Mouse (Mus musculus): ENCODE measurements around the gene Acy3. TPM values are rescaled to one million over a fixed set of nuclear protein-coding genes. Genes with fewer than 3 reads are reported as not detected.

The Acy3 gene
- polyA plus RNA-seq, 1 experiment from 2014 or later: 12.4 TPM

DNA sequence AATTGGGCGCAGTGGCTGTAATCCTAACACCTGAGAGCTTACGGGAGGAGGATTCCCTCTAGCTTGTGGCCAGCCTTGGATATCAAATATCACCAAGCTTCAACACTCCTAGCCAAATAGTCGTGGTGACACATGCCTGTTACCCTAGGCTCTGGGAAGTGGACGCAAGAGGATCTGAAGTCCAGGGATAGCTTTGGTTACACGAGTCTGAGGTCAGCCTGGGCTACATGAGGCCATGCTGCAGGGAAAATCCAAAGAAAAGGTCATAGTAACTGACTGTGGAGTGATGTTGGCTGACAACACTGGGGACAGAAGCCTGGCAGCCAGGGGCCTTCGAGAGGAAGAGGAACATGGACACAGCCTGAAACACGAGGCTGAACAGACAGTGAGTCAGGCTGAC is 9.7 kb downstream of the Acy3 start:
- H3K36me3 ChIP-seq (ENCODE audit: control insufficient read depth, insufficient read depth): no peaks in the 10 kb centered on the region
- H3K4me1 ChIP-seq (ENCODE audit: control insufficient read depth, low read depth, low read length): peaks cover 12% of the 10 kb centered on the region
- no peaks in the 10 kb centered on the region for H3K9me3 ChIP-seq (replicated peaks; ENCODE audit: control insufficient read depth, low read length)
- no peak for ATAC-seq (ENCODE audit: low read depth)
- H3K9ac ChIP-seq (ENCODE audit: low read depth, low read length): no peak overlapping the region
- WGBS (ENCODE audit: insufficient replicate concordance): 52% methylated on average over 7 of the region's 7 CpGs
- H3K4me3 ChIP-seq (ENCODE audit: low read depth, low read length): no peak overlapping the region
- H3K4me2 ChIP-seq (ENCODE audit: low read depth, low read length): no peak overlapping the region
- H3K27me3 ChIP-seq (ENCODE audit: control insufficient read depth, insufficient read depth, low read depth, low read length): no peaks in the 10 kb centered on the region
- H3K27ac ChIP-seq (ENCODE audit: low read length): no peak overlapping the region

DNA sequence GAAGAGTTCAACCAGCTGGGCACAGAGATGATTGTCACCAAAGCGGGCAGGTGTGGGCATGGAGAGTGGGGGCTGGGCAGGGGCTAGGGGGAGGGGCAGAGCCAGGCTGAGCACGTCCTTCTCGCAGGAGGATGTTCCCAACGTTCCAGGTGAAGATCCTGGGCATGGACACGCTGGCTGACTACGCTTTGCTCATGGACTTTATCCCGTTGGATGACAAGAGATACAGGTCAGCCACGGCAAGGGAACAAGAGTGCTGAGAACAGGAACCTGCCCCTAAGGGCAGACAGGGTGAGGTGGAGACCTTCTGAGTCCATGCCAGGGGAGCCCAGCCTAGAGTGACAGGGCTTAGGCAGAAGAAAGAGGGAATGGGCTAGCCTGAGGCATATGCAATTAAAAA is 10.4 kb downstream of the Acy3 start:
- 65% methylated on average over 8 of the region's 8 CpGs for WGBS (ENCODE audit: insufficient replicate concordance)
- Histone ChIP-seq H3K27me3 (ENCODE audit: control insufficient read depth, insufficient read depth, low read depth, low read length) (no peaks in the 10 kb centered on the region), H3K4me3 (ENCODE audit: low read depth, low read length) (no peak overlapping the region), H3K4me2 (ENCODE audit: low read depth, low read length) (no peak overlapping the region), H3K4me1 (ENCODE audit: control insufficient read depth, low read depth, low read length) (peaks cover 17% of the 10 kb centered on the region), H3K9me3 (replicated peaks; ENCODE audit: control insufficient read depth, low read length) (no peaks in the 10 kb centered on the region), H3K36me3 (ENCODE audit: control insufficient read depth, insufficient read depth) (no peaks in the 10 kb centered on the region), H3K27ac (ENCODE audit: low read length) (no peak overlapping the region), H3K9ac (ENCODE audit: low read depth, low read length) (no peak overlapping the region)
- no peak for ATAC-seq (ENCODE audit: low read depth)

DNA sequence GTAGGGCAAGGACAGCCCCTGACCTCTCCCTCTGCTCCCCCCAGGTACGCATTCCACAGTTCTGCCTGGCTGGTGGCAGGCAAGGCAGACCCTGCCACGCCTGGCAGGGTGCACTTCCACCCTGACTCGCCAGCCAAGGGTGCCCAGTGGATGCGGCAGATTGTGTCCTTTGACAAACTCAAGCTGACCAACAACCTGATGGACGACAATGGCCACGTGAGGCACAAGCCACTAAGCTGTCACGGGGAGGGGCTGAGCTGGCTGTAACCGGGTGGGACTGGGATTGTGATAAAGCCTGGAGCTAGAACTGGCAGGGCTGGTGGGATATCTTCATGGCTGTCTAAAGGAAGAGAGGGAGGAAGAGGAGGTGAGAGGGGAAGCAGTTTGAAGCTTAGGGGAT is 10.9 kb downstream of the Acy3 start:
- Histone ChIP-seq H3K9me3 (replicated peaks; ENCODE audit: control insufficient read depth, low read length) (no peaks in the 10 kb centered on the region), H3K4me2 (ENCODE audit: low read depth, low read length) (no peak overlapping the region), H3K9ac (ENCODE audit: low read depth, low read length) (no peak overlapping the region), H3K36me3 (ENCODE audit: control insufficient read depth, insufficient read depth) (no peaks in the 10 kb centered on the region), H3K27ac (ENCODE audit: low read length) (no peak overlapping the region), H3K4me1 (ENCODE audit: control insufficient read depth, low read depth, low read length) (peaks cover 17% of the 10 kb centered on the region), H3K4me3 (ENCODE audit: low read depth, low read length) (no peak overlapping the region), H3K27me3 (ENCODE audit: control insufficient read depth, insufficient read depth, low read depth, low read length) (no peaks in the 10 kb centered on the region)
- 56% methylated on average over 8 of the region's 8 CpGs for WGBS (ENCODE audit: insufficient replicate concordance)
- no peak for ATAC-seq (ENCODE audit: low read depth)

DNA sequence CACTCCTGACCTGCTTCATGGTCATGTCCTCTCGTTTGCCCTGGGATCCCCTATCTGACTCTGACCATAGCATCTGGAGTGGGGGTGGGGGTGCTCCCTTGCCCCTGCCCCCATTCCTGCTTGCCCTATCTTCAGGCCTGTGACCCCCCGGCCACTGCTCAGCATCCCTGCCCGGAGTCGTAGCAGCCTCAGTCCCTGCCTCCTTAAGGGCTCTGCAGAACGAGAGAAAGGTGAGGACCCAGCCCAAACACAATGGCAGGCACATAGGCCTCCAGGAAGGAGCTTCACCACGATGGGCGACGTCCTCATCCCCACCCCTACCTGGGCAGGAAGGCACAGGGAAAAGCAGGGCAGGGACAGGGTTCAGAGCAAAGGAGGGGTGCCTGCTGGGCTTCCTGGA is 12.0 kb downstream of the Acy3 start:
- no peak overlapping the region for H3K4me3 ChIP-seq (ENCODE audit: low read depth, low read length)
- ATAC-seq (ENCODE audit: low read depth): no peak
- H3K36me3 ChIP-seq (ENCODE audit: control insufficient read depth, insufficient read depth): no peaks in the 10 kb centered on the region
- no peaks in the 10 kb centered on the region for H3K9me3 ChIP-seq (replicated peaks; ENCODE audit: control insufficient read depth, low read length)
- no peak overlapping the region for H3K27ac ChIP-seq (ENCODE audit: low read length)
- H3K27me3 ChIP-seq (ENCODE audit: control insufficient read depth, insufficient read depth, low read depth, low read length): no peaks in the 10 kb centered on the region
- H3K4me2 ChIP-seq (ENCODE audit: low read depth, low read length): no peak overlapping the region
- H3K9ac ChIP-seq (ENCODE audit: low read depth, low read length): no peak overlapping the region
- peaks cover 17% of the 10 kb centered on the region for H3K4me1 ChIP-seq (ENCODE audit: control insufficient read depth, low read depth, low read length)
- 71% methylated on average over 8 of the region's 8 CpGs for WGBS (ENCODE audit: insufficient replicate concordance)

DNA sequence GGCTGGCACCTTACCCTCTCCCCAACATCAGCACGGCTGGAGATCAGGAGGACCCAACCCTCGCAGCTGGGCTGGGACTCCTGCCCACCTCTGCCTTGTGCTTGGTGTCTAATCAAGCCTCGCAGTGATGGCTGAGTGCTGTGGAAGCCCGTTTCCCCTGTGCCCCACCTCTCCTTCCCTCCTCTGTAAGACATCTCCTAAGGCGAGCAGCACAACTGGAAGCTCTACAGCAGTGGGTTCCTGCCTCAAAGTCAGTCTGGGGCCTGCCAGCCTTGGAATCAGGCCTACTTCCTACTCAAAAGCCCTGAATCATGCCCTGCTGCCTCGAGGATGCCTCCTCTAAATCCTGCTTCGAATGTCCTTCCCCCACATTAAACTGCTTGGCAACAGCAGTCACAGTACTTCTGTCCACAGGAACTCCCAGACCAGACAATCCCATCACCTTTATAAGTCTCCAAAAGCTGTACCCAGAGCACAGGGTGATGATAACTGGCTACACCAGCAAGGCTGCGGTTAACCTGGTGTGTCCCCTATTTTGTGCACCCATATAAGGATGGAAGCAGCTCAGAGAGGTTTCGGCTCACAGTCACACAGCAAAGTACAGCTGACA is 12.9 kb downstream of the Acy3 start:
- Histone ChIP-seq H3K4me3 (ENCODE audit: low read depth, low read length) (no peak overlapping the region), H3K36me3 (ENCODE audit: control insufficient read depth, insufficient read depth) (no peaks in the 10 kb centered on the region), H3K9ac (ENCODE audit: low read depth, low read length) (no peak overlapping the region), H3K4me2 (ENCODE audit: low read depth, low read length) (peak overlapping the region; percentile 98), H3K9me3 (replicated peaks; ENCODE audit: control insufficient read depth, low read length) (no peaks in the 10 kb centered on the region), H3K27me3 (ENCODE audit: control insufficient read depth, insufficient read depth, low read depth, low read length) (no peaks in the 10 kb centered on the region), H3K27ac (ENCODE audit: low read length) (0 out of 2 replicates have a peak overlapping the region, but pooled peaks have one; percentile 21), H3K4me1 (ENCODE audit: control insufficient read depth, low read depth, low read length) (peaks cover 17% of the 10 kb centered on the region)
- WGBS (ENCODE audit: insufficient replicate concordance): 62% methylated on average over 9 of the region's 9 CpGs
- ATAC-seq (ENCODE audit: low read depth): no peak

DNA sequence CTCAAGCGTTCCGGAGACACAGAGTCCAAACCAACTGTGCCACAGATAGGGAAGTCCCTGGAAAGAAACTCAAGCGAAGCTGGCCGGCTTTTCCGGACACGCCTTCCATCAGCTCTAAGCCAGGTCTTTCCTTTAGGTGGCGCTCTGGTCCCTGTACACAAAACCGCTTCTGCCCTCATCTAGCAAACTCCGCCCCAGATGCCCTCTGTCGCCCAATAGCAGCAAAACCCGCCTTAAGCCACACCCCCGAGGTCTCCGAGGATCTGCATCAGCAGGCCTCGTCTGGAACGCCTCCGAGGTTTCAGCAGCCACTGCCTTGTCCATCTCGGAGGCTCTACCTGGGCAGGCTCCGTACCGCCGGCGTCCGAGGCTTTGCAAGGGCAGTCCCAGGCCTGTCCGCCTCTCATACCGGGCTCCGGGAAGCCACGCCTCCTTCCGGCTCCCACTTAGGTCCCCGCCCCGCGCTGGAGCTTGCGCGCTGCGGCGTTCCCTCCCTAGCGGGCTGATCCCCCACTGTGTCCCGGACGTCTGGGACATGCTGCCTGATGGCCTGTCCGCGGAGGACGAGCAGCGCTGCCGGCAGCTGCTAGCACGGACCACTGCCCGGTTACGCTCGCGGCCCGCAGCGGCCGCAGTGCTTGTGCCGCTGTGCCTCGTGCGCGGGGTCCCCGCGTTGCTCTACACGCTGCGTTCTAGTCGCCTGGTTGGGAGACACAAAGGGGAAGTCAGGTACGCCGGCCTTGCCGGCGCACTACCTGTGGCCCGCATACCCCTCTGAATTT is 13.9 kb downstream of the Acy3 start, which contains the start of the genes Nudt8 and Gm49405:
TSS of gene Nudt8 (plus strand) at position 462 of the 782 bp plus-strand sequence.
TSS of gene Gm49405 (plus strand) at position 508 of the 782 bp plus-strand sequence.
- WGBS (ENCODE audit: insufficient replicate concordance): under 1% methylated on average over 64 of the region's 64 CpGs
- Histone ChIP-seq H3K9ac (ENCODE audit: low read depth, low read length) (peak within 1 kb of the TSS; percentile 89), H3K4me2 (ENCODE audit: low read depth, low read length) (peak within 1 kb of the TSS; percentile 98), H3K27me3 (ENCODE audit: control insufficient read depth, insufficient read depth, low read depth, low read length) (no peaks in the 10 kb centered on the region), H3K9me3 (replicated peaks; ENCODE audit: control insufficient read depth, low read length) (no peaks in the 10 kb centered on the region), H3K4me1 (ENCODE audit: control insufficient read depth, low read depth, low read length) (peaks cover 17% of the 10 kb centered on the region), H3K4me3 (ENCODE audit: low read depth, low read length) (peak within 1 kb of the TSS; percentile 88), H3K36me3 (ENCODE audit: control insufficient read depth, insufficient read depth) (no peaks in the 10 kb centered on the region), H3K27ac (ENCODE audit: low read length) (peak within 1 kb of the TSS; percentile 98)
- ATAC-seq (ENCODE audit: low read depth): peak; percentile 88

DNA sequence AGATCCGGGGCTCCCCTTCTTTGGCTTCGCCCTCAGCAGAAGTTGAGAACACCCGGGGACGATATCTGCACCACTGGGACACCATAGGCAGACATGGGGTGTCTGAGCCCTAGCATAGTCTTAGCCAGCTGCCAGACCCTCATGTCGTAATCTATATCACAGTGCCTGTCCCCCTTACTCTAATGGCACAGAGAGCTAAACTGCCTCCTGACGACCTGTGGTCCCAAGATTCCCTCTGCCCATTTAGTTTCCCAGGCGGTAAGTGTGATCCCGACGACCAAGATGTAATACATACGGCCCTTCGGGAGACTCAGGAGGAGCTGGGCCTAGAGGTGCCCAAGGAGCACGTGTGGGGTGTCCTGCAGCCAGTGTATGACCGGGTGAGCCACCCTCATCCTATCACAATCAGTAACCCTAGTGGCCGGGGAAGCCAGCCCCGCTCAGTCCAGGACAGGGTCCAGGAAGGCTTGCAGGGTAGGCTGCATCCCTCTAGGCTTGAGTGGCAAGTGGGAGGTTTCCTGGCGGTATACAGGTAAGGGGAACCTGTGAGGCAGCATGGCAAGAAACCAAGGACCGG is 14.7 kb downstream of the Acy3 start:
- peaks cover 17% of the 10 kb centered on the region for H3K4me1 ChIP-seq (ENCODE audit: control insufficient read depth, low read depth, low read length)
- H3K9ac ChIP-seq (ENCODE audit: low read depth, low read length): peak overlapping the region; percentile 89
- no peaks in the 10 kb centered on the region for H3K27me3 ChIP-seq (ENCODE audit: control insufficient read depth, insufficient read depth, low read depth, low read length)
- peaks cover 2% of the 10 kb centered on the region; the same call in 1 of the 2 replicates for H3K36me3 ChIP-seq (ENCODE audit: control insufficient read depth, insufficient read depth)
- H3K4me2 ChIP-seq (ENCODE audit: low read depth, low read length): peak overlapping the region; percentile 98
- ATAC-seq (ENCODE audit: low read depth): no peak
- peak overlapping the region; percentile 98 for H3K27ac ChIP-seq (ENCODE audit: low read length)
- 20% methylated on average over 17 of the region's 17 CpGs for WGBS (ENCODE audit: insufficient replicate concordance)
- peak overlapping the region; percentile 88 for H3K4me3 ChIP-seq (ENCODE audit: low read depth, low read length)
- H3K9me3 ChIP-seq (replicated peaks; ENCODE audit: control insufficient read depth, low read length): no peaks in the 10 kb centered on the region

DNA sequence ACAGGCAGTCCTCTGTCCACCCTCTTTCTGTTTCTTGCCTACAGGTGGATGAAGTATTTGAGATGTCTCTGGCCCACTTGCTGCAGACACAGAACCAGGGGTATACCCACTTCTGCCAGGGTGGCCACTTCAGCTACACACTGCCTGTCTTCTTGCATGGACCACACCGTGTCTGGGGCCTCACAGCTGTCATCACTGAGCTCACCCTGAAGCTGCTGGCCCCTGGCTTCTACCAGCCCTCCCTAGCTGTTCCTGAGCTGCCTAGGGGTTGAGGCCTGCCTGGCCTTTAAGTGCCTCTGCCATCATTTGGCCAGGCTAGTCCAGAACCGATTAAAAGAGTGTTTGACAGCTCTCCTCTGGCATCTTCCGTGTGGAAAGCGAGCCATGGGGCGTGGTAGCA is 15.4 kb downstream of the Acy3 start:
- ATAC-seq (ENCODE audit: low read depth): no peak
- Histone ChIP-seq H3K36me3 (ENCODE audit: control insufficient read depth, insufficient read depth) (peaks cover 10% of the 10 kb centered on the region; the same call in 1 of the 2 replicates), H3K9me3 (replicated peaks; ENCODE audit: control insufficient read depth, low read length) (no peaks in the 10 kb centered on the region), H3K4me2 (ENCODE audit: low read depth, low read length) (no peak overlapping the region), H3K27me3 (ENCODE audit: control insufficient read depth, insufficient read depth, low read depth, low read length) (no peaks in the 10 kb centered on the region), H3K4me3 (ENCODE audit: low read depth, low read length) (no peak overlapping the region), H3K4me1 (ENCODE audit: control insufficient read depth, low read depth, low read length) (peaks cover 17% of the 10 kb centered on the region), H3K27ac (ENCODE audit: low read length) (no peak overlapping the region), H3K9ac (ENCODE audit: low read depth, low read length) (no peak overlapping the region)
- 79% methylated on average over 5 of the region's 5 CpGs for WGBS (ENCODE audit: insufficient replicate concordance)

DNA sequence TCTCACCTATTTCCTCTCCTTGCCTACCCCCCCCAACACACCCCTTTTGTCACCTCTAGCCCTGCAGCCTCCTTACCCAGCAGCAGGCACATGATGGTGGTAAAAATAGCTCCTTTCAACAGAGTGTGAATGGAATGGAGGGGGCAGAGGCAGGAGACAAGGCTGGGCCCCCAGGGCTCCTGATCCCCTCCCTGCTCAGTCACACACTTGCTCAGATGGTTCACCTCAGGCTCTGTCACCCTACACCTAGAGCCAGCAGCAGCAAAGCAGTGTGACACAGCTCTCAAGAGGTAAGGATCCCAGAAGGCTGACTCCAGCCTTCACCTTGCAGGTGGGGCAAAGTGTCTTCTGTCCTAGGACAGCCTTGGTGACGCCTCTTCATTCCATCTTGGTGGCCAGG is 16.7 kb downstream of the Acy3 start, which contains the start of gene Doc2g:
TSS of gene Doc2g (plus strand) at position 202 of the 400 bp plus-strand sequence.
- Histone ChIP-seq H3K4me1 (ENCODE audit: control insufficient read depth, low read depth, low read length) (peaks cover 17% of the 10 kb centered on the region), H3K27ac (ENCODE audit: low read length) (no peak within 1 kb of the TSS), H3K9me3 (replicated peaks; ENCODE audit: control insufficient read depth, low read length) (no peaks in the 10 kb centered on the region), H3K4me3 (ENCODE audit: low read depth, low read length) (no peak within 1 kb of the TSS), H3K27me3 (ENCODE audit: control insufficient read depth, insufficient read depth, low read depth, low read length) (no peaks in the 10 kb centered on the region), H3K4me2 (ENCODE audit: low read depth, low read length) (no peak within 1 kb of the TSS), H3K9ac (ENCODE audit: low read depth, low read length) (no peak within 1 kb of the TSS), H3K36me3 (ENCODE audit: control insufficient read depth, insufficient read depth) (peaks cover 21% of the 10 kb centered on the region)
- 78% methylated on average over 1 of the region's 1 CpGs for WGBS (ENCODE audit: insufficient replicate concordance)
- ATAC-seq (ENCODE audit: low read depth): no peak

All from liver, embryonic 16.5 days (tissue).